Mouse (Mus musculus) small intestine, adult 2 months (tissue): ENCODE results near the gene Hhat. TPM values are rescaled to one million over a fixed set of nuclear protein-coding genes. Genes with fewer than 3 reads are reported as not detected.

Experiments used
- H3K27ac ChIP-seq: fragments of 200-500 bp; 2 replicates; pipeline ENCODE4 v1.5.1; 2012; ENCODE audit warnings: low read depth, low read length, control low read depth, inconsistent platforms; ENCODE audit not compliant: insufficient read depth
- H3K27me3 ChIP-seq: fragments of 200-500 bp; 2 replicates; pipeline ENCODE4 v1.6.1; 2012; ENCODE audit warnings: mild to moderate bottlenecking, moderate library complexity, low read length, inconsistent platforms; ENCODE audit not compliant: control insufficient read depth, insufficient read depth
- H3K36me3 ChIP-seq: fragments of 200-500 bp; 2 replicates; pipeline ENCODE4 v1.6.1; 2012; ENCODE audit warnings: mild to moderate bottlenecking, low read length, control low read depth, inconsistent platforms; ENCODE audit not compliant: control insufficient read depth, insufficient read depth
- H3K4me1 ChIP-seq: fragments of 200-500 bp; 2 replicates; pipeline ENCODE4 v1.6.1; 2012; ENCODE audit warnings: low read length, inconsistent platforms, mixed read lengths; ENCODE audit not compliant: control insufficient read depth, insufficient read depth, insufficient read length
- H3K4me3 ChIP-seq: fragments of 200-500 bp; 2 replicates; pipeline ENCODE4 v1.5.1; 2012; ENCODE audit warnings: low read depth, mild to moderate bottlenecking, control low read depth, inconsistent platforms, low read length, moderate library complexity
- CTCF ChIP-seq: fragments of 200-500 bp; IDR thresholded peaks from 2 replicates; pipeline ENCODE4 v1.5.1; 2012; ENCODE audit warnings: low read depth, mild to moderate bottlenecking, control low read depth, inconsistent platforms, low read length, moderate library complexity, mixed read lengths; ENCODE audit not compliant: insufficient replicate concordance, insufficient read length; ENCODE audit errors: extremely low read depth
- POLR2A ChIP-seq: fragments of 200-500 bp; IDR thresholded peaks from 2 replicates; pipeline ENCODE4 v1.6.1; 2012; ENCODE audit warnings: low read depth, mild to moderate bottlenecking, control low read depth, inconsistent platforms, low read length, moderate library complexity
- WGBS: fragments of 180-500 bp; shearing (Covaris S2); methylation state at CpG from one replicate; pipeline ENCODE4 v1.1.7; 2018; 5-methylcytosine and 5-hydroxymethylcytosine counted together
- polyA plus RNA-seq: library from polyadenylated mRNA; depleted of rRNA; stranded (reverse); fragments of >200 nt; gene quantifications from 2 replicates; pipeline ENCODE4 v1.2.3, GENCODE M21; 2012

The Hhat gene
- polyA plus RNA-seq, 1 experiment: 3.1 TPM

DNA sequence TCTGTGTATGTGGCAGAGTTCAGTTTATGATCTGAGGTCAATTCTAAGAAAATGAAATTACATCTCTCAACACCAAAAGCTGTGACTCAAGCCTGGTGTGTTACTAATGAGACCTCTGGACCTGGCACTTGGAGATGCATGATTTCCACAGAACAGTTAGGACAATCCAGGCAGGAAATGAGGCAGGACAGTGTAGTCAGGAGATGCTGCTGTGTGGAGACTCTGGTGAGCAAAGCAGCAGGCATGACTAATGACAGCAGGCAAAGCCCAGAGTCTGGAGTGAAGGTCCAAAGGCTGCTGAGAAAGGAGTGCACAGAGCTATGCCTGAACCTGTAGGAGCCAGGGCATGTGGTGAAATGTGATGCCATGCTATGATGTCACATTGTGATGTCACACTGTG is 10.2 kb upstream of the Hhat start:
- no peaks in the 10 kb centered on the region for H3K36me3 ChIP-seq
- H3K27ac ChIP-seq: no peak overlapping the region
- no peak for TF ChIP-seq POLR2A
- TF ChIP-seq CTCF: no peak
- H3K4me1 ChIP-seq: no peaks in the 10 kb centered on the region
- H3K4me3 ChIP-seq: no peak overlapping the region
- no peaks in the 10 kb centered on the region for H3K27me3 ChIP-seq

DNA sequence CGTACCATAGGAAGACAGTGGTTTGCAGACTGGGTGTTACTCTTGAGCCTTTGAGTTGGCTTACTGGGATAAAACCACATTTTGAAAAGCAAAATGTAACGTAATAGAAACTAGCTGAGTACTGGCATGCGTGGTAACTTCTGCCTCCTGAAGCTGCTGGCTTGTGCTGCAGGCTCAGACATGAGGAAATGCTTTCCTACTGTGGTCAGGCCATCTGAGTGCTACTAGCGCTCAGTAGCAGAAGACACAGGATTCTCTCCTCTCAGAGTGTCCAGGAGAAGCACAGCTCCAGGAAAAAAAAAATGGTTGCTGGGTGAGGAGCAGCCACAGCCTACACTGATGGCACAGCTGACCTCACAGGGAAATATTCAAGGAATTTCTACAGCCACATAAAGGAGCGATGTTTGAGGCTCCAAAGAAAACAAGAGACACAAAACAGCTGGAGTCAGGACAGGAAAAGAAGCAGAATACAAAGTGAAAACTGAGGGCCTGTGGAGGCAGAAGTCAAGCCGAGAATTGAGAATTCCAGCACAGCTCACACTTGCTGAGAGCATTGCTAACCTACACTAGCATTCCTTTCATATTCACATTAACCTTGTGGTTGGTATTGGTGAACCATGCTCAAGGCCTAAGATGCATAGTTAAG is 8.0 kb upstream of the Hhat start:
- H3K27me3 ChIP-seq: no peaks in the 10 kb centered on the region
- no peak overlapping the region for H3K27ac ChIP-seq
- no peak for TF ChIP-seq POLR2A
- no peak for TF ChIP-seq CTCF
- H3K4me3 ChIP-seq: no peak overlapping the region
- WGBS: 72% methylated on average over 6 of the region's 6 CpGs
- H3K36me3 ChIP-seq: no peaks in the 10 kb centered on the region
- H3K4me1 ChIP-seq: no peaks in the 10 kb centered on the region

DNA sequence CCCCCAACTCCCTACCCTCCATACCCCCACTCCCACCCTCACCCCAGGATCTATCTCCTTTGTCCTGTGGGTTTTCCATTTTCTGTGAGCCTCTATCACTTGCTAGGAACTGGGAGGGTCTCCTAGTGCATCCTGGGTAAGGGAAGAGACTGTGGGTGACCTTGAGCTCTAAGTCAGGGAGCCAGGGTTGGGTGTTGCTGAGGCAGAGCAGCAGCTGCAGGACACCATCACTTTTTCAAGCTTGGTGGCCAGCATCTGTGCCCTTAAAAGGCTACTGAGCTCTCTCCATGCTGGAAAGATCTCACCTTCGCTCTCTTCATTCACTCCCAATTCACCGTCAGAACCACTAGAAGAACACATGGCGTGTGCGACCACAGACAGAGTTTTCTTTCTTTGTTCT is 7.2 kb upstream of the Hhat start:
- H3K27me3 ChIP-seq: no peaks in the 10 kb centered on the region
- H3K36me3 ChIP-seq: no peaks in the 10 kb centered on the region
- H3K4me3 ChIP-seq: no peak overlapping the region
- TF ChIP-seq CTCF (no peak), POLR2A (no peak)
- 92% methylated on average over 4 of the region's 4 CpGs for WGBS
- H3K4me1 ChIP-seq: no peaks in the 10 kb centered on the region
- no peak overlapping the region for H3K27ac ChIP-seq

DNA sequence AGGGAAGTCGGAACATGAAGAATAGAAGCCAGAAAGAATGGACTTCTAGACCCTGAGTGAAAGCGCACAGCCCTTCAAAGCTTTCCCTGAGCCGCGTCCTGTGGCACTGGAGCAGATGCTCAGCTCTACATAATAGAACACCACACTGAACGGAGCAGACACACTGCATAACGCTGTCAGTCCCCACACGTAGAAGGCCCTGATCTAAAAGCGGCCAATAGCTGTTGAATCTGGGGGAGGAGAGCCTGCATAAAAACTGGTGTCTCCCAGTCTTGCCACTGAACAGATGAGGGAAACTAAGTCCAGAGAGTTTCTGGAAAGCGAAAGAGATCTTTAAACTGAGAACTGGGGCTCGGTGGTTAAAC is 911 bp downstream of the Hhat start:
- WGBS: 7% methylated on average over 10 of the region's 10 CpGs
- TF ChIP-seq POLR2A (no peak), CTCF (no peak)
- peak overlapping the region; percentile 25 for H3K27ac ChIP-seq
- peak overlapping the region; percentile 72 for H3K4me3 ChIP-seq
- H3K4me1 ChIP-seq: peaks cover 3% of the 10 kb centered on the region; the same call in 1 of the 2 replicates
- H3K27me3 ChIP-seq: no peaks in the 10 kb centered on the region
- H3K36me3 ChIP-seq: no peaks in the 10 kb centered on the region

DNA sequence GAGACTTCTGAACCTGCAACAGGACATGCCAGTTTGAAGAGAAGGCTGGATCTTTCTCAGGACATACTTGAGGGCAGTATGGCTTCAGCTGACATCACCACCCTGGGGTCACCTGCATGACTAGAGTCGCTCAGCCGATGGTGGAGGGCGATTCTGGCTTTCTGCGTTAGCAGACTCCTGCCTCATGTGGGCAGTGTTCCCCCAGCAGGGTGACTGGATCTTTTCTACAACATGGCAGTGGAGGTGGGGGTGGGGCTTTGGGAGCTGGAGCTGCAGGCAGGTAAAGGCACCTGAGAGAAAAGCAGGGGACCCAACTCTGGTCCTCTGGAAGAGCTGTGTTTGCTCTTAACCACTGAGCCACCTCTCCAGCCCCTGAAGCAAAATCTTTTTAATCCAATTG is 5.5 kb downstream of the Hhat start:
- no peak overlapping the region for H3K27ac ChIP-seq
- TF ChIP-seq POLR2A (no peak), CTCF (no peak)
- H3K4me1 ChIP-seq: peaks cover 6% of the 10 kb centered on the region; the same call in 1 of the 2 replicates
- no peaks in the 10 kb centered on the region for H3K27me3 ChIP-seq
- H3K36me3 ChIP-seq: no peaks in the 10 kb centered on the region
- WGBS: 75% methylated on average over 4 of the region's 4 CpGs
- no peak overlapping the region for H3K4me3 ChIP-seq

DNA sequence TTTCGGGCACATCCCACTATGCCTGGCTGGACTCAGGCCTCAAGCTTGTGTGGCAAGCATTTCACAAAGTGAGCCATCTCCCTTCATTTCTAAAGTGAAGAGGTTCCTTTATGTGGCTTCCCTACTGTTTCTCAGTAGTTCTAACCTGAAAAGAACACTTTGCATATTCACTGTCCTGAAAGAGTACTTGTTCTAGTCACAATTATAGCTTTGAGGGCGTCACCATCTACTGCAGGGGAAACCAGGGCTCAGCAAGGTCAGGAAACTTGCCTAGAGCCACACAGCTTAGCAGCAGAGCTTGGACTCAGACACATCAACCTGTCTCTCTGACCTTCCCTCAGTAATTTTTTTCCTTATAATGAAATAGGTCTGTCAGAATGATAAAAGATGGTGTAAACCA is 6.5 kb downstream of the Hhat start:
- TF ChIP-seq CTCF (no peak), POLR2A (no peak)
- no peak overlapping the region for H3K4me3 ChIP-seq
- H3K27ac ChIP-seq: no peak overlapping the region
- 74% methylated on average over 2 of the region's 2 CpGs for WGBS
- H3K4me1 ChIP-seq: peaks cover 3% of the 10 kb centered on the region; the same call in 1 of the 2 replicates
- no peaks in the 10 kb centered on the region for H3K27me3 ChIP-seq
- H3K36me3 ChIP-seq: no peaks in the 10 kb centered on the region

DNA sequence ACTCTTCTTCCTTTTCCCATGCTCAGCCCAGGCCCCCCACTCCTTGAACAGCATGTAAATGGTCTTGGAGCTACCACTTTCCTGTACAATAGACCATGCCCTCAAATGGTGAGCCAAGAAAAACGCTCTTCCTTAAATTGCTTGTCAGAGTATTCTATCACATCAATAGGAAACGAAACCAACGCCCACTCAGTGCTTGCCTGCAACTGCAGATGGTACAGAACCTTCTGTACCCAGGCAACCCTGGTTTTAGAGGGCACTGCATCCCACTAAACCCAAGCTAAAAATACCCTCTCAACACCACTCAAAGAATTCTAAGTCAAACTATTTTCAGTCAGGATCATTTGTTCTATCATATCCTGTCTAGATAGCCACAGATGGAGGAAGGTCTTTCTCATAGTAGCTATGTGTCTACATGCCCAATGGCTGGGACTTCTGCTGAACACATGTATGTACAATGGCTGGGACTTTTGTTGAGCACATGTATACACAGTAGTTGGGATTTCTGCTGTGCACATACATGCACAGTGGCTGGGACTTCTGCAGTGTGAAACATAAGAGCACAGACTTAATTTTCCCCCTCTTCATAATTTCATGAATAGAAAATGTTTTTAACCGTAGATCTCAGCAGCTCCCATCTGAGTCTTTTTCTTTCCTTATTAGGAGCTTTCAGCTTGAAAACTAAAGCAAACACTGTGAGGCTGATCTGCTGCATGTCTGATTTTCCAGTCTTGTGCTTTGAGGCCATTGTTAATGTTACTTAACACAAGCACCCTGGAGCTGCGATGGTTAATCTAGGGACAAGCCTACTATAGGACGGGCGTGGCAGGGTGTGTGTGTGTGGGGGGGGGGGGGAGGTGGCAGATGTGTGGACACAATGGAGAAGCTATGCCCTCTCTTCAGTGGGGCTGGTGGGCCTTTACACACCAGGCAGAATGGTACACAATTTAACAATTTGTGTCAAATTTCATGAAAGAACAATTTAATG is 7.8 kb downstream of the Hhat start:
- peaks cover 3% of the 10 kb centered on the region; the same call in 1 of the 2 replicates for H3K4me1 ChIP-seq
- TF ChIP-seq POLR2A (no peak), CTCF (no peak)
- WGBS: 48% methylated on average over 7 of the region's 7 CpGs
- no peak overlapping the region for H3K27ac ChIP-seq
- no peak overlapping the region for H3K4me3 ChIP-seq
- no peaks in the 10 kb centered on the region for H3K27me3 ChIP-seq
- no peaks in the 10 kb centered on the region for H3K36me3 ChIP-seq
